Comparison of ENCODE assay signal across 7 mouse cellular contexts in the genomic region with DNA sequence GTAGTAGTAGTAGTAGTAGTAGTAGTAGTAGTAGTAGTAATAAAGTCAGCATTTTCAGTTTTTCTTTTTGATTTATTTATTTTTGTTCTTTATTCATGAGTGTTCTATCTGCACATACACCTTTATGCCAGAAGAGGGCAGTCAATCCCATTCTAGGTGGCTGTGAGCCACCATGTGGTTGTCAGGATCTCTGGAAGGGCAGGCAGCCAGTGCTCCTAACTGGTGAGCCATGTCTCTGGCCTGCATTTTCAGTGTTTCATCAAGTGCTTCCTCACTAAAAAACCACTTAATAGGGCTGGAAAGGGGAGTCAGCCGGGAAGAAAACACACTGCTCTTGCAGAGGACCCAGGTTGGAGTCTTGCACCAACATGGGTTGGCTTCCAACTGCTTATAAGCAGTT. TPM values are rescaled to one million over a fixed set of nuclear protein-coding genes. Genes with fewer than 3 reads are reported as not detected.
DNase-seq lines count a peak whose midpoint lies in the region; ATAC-seq and TF ChIP-seq lines count a peak whose summit lies in the region.

No protein-coding gene starts in this region.

- no peak for TF ChIP-seq POLR2A in cerebellum, adult 2 months (IDR thresholded peaks at IDR 0.05; ENCODE audit: borderline replicate concordance, insufficient read depth, low read length)

- peaks cover 9% of the 10 kb centered on the region; the same call in 1 of the 2 replicates for H3K36me3 ChIP-seq in hindbrain, postnatal 0 days (ENCODE audit: insufficient read depth, low read length)
- no peaks in the 10 kb centered on the region for H3K36me3 ChIP-seq in liver, embryonic 13.5 days

- TF ChIP-seq CTCF in cerebellum, adult 2 months (IDR thresholded peaks at IDR 0.05; ENCODE audit: borderline replicate concordance, insufficient read depth, low read depth, low read length), result peak; percentile 72
- peak; percentile 81 for TF ChIP-seq CTCF in hindbrain, postnatal 0 days (IDR thresholded peaks at IDR 0.05; ENCODE audit: low read depth)

- no peaks in the 10 kb centered on the region for H3K9me3 ChIP-seq in hindbrain, postnatal 0 days (ENCODE audit: low read length)
- no peaks in the 10 kb centered on the region for H3K9me3 ChIP-seq in liver, embryonic 13.5 days (replicated peaks)

- peak; percentile 71 for DNase-seq in A20 (ENCODE audit: low read depth, low spot score)
- DNase-seq in ES-CJ7 (ENCODE audit: low read depth, low spot score), result peak; percentile 72
- peak; percentile 73 to 81 for DNase-seq in cerebellum, adult 2 months
- DNase-seq in frontal cortex, postnatal 36 days (ENCODE audit: low spot score in 2 of 2), result peak; percentile 26 to 34
- DNase-seq in hindbrain, postnatal 0 days (ENCODE audit: low spot score), result peak; percentile 81
- peak; percentile 31 for DNase-seq in liver, embryonic 13.5 days
- peak; percentile 14 for DNase-seq in ovary, postnatal 10 days (ENCODE audit: low spot score)

- H3K4me3 ChIP-seq in cerebellum, adult 2 months (replicated peaks; ENCODE audit: insufficient read depth, low read depth, low read length), result no peak overlapping the region
- H3K4me3 ChIP-seq in hindbrain, postnatal 0 days (ENCODE audit: low read length), result no peak overlapping the region
- H3K4me3 ChIP-seq in liver, embryonic 13.5 days (replicated peaks), result no peak overlapping the region

- 0 out of 2 replicates have a peak, but pooled peaks have one; percentile 50 for ATAC-seq in hindbrain, postnatal 0 days
- ATAC-seq in liver, embryonic 13.5 days (ENCODE audit: low read depth), result 0 out of 2 replicates have a peak, but pooled peaks have one; percentile 47

- no peak overlapping the region for H3K9ac ChIP-seq in hindbrain, postnatal 0 days (replicated peaks; ENCODE audit: low read length)
- no peak overlapping the region for H3K9ac ChIP-seq in liver, embryonic 13.5 days

- H3K4me1 ChIP-seq in cerebellum, adult 2 months (ENCODE audit: control insufficient read depth, insufficient read depth, low read length), result peaks cover 32% of the 10 kb centered on the region
- no peaks in the 10 kb centered on the region for H3K4me1 ChIP-seq in hindbrain, postnatal 0 days (ENCODE audit: insufficient read depth, low read length)
- H3K4me1 ChIP-seq in liver, embryonic 13.5 days (replicated peaks), result peaks cover 18% of the 10 kb centered on the region

- no peaks in the 10 kb centered on the region for H3K27me3 ChIP-seq in cerebellum, adult 2 months (ENCODE audit: control insufficient read depth, insufficient read depth, low read length)
- no peaks in the 10 kb centered on the region for H3K27me3 ChIP-seq in hindbrain, postnatal 0 days (ENCODE audit: insufficient read depth, low read length)
- H3K27me3 ChIP-seq in liver, embryonic 13.5 days, result no peaks in the 10 kb centered on the region

- peak overlapping the region; percentile 74 for H3K27ac ChIP-seq in cerebellum, adult 2 months (ENCODE audit: insufficient read depth, low read length)
- peak overlapping the region; percentile 54; the same call in 1 of the 2 replicates for H3K27ac ChIP-seq in hindbrain, postnatal 0 days
- H3K27ac ChIP-seq in liver, embryonic 13.5 days, result no peak overlapping the region

- 10% methylated on average over 1 of the region's 1 CpGs for WGBS in cerebellum, adult 2 months
- WGBS in hindbrain, postnatal 0 days, result 41% methylated on average over 1 of the region's 1 CpGs
- 28% methylated on average over 1 of the region's 1 CpGs for WGBS in liver, embryonic 13.5 days (ENCODE audit: insufficient replicate concordance)

- H3K4me2 ChIP-seq in hindbrain, postnatal 0 days (ENCODE audit: low read depth, low read length), result no peak overlapping the region
- no peak overlapping the region for H3K4me2 ChIP-seq in liver, embryonic 13.5 days

RNA-seq across cellular contexts. Expression of a gene that starts 10.9 kb away (rescaled TPM):
- 205 and 227 TPM in 2 replicates for polyA plus RNA-seq in cerebellum, adult 2 months (2012; rRNA removed)
- 66.2 and 71.1 TPM in 2 replicates for total RNA-seq in hindbrain, postnatal 0 days (2014; rRNA removed)
- polyA plus RNA-seq in hindbrain, postnatal 0 days (2015; fragmentation: Nextera tagmentation; extraction: Ambion mirVana), result 220 and 224 TPM in 2 replicates
- 29.8 and 32.1 TPM in 2 replicates for polyA plus RNA-seq in liver, embryonic 13.5 days (2015; fragmentation: Nextera tagmentation; extraction: Ambion mirVana)

RNA-seq across cellular contexts. Expression of a gene that starts 11.0 kb away (rescaled TPM):
- polyA plus RNA-seq in cerebellum, adult 2 months (2012; rRNA removed), result 7.0 and 7.7 TPM in 2 replicates
- total RNA-seq in hindbrain, postnatal 0 days (2014; rRNA removed), result 8.1 and 10.2 TPM in 2 replicates
- 12.0 and 13.0 TPM in 2 replicates for polyA plus RNA-seq in hindbrain, postnatal 0 days (2015; fragmentation: Nextera tagmentation; extraction: Ambion mirVana)
- 18.3 and 19.8 TPM in 2 replicates for polyA plus RNA-seq in liver, embryonic 13.5 days (2015; fragmentation: Nextera tagmentation; extraction: Ambion mirVana)

RNA-seq across cellular contexts. Expression of a gene that starts 36.8 kb away (rescaled TPM):
- polyA plus RNA-seq in cerebellum, adult 2 months (2012; rRNA removed), result 24.9 and 28.3 TPM in 2 replicates
- total RNA-seq in hindbrain, postnatal 0 days (2014; rRNA removed), result 52.3 and 56.9 TPM in 2 replicates
- 30.3 and 31.6 TPM in 2 replicates for polyA plus RNA-seq in hindbrain, postnatal 0 days (2015; fragmentation: Nextera tagmentation; extraction: Ambion mirVana)
- 14.9 and 17.3 TPM in 2 replicates for polyA plus RNA-seq in liver, embryonic 13.5 days (2015; fragmentation: Nextera tagmentation; extraction: Ambion mirVana)

Comparison
In these comparisons a context has a peak if more than half of its experiments do, and no peak if none do; other contexts are left out.
1. DNase-seq: peak in every context shown above with its lines; median percentile 81 in hindbrain, postnatal 0 days; 77 in cerebellum, adult 2 months; 72 in ES-CJ7; 71 in A20; 31 in liver, embryonic 13.5 days; 30 in frontal cortex, postnatal 36 days; 14 in ovary, postnatal 10 days.